Mouse (Mus musculus): ENCODE data around the gene 9330182L06Rik. TPM values are rescaled to one million over a fixed set of nuclear protein-coding genes. Genes with fewer than 3 reads are reported as not detected.
A peak's percentile ranks its signal among the peaks of the same experiment; 100 is the strongest.

Gene 9330182L06Rik
- total RNA-seq, 1 experiment: 1.2 TPM

DNA sequence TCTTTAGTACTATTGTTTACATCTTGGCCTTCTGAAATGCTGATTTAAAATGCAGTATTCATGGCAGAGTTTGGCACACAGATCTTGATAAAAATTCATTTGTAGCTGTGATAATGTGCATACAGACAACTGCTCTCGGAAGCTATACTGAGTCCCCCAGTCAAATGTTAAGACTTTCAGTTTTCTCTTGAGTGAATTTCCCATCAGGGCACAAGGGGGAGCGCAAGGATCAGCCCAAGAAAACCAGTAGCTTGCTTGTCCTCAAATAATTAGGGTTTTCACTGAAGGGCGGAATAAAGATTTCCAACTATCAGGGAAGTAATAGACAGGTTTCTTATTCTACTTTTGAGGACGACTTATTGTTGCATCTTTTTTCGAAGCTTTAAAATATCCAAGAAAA lies 183.7 kb downstream of the 9330182L06Rik start:
- in situ Hi-C loops (cut with MboI; ENCODE audit: low sequenced_read_pairs in 2 of 2, unreplicated experiment in 2 of 2): no loop called here
- no peak overlapping the region for H3K27ac ChIP-seq (ENCODE audit: insufficient read depth, low read depth, low read length, poor library complexity, severe bottlenecking)
- H3K9ac ChIP-seq (ENCODE audit: insufficient read depth, low read depth, low read length, poor library complexity, severe bottlenecking): no peak overlapping the region
- TF ChIP-seq HCFC1 (IDR thresholded peaks at IDR 0.05; ENCODE audit: borderline replicate concordance, insufficient read depth, low read length): no peak
- TF ChIP-seq ZC3H11A (IDR thresholded peaks at IDR 0.05; ENCODE audit: borderline replicate concordance, low read depth, low read length): peak; percentile 53; the same call in 1 of the 2 replicates
- DNase-seq (ENCODE audit: low read depth, low spot score): peak; percentile 13
- H3K4me3 ChIP-seq (ENCODE audit: insufficient read depth in 1 of 2, low read depth in 1 of 2, low read length in 2 of 2, poor library complexity in 1 of 2, severe bottlenecking in 1 of 2): no peak overlapping the region
- H3K9me3 ChIP-seq (ENCODE audit: control insufficient read depth, insufficient read depth, low read depth, low read length): no peaks in the 10 kb centered on the region
- no peaks in the 10 kb centered on the region for H3K36me3 ChIP-seq (ENCODE audit: control insufficient read depth, insufficient read depth, low read length, poor library complexity, severe bottlenecking)
- H3K4me1 ChIP-seq (ENCODE audit: control insufficient read depth in 2 of 2, insufficient read depth in 2 of 2, low read length in 2 of 2, poor library complexity in 1 of 2): no peaks in the 10 kb centered on the region

DNA sequence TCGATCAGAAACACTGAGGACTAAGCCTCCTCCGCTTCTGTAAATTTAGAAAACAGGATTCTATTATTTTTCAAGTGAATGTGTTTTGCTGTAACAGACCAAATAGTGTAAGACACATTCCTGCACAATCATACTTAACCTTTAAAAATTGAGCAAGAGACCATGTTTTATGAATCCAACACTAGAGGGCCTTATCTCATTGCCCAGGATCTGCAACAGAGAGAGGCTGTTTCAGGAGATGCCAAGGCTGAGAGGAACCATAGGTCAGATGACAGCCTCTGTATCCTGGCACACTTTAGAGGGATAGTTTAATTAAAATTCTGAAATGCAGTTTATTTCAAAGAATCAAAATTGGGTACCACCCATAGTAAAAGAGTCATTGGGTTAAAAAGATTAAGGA lies 187.4 kb downstream of the 9330182L06Rik start:
- H3K9me3 ChIP-seq (ENCODE audit: control insufficient read depth, insufficient read depth, low read depth, low read length): no peaks in the 10 kb centered on the region
- in situ Hi-C loops (cut with MboI; ENCODE audit: low sequenced_read_pairs in 2 of 2, unreplicated experiment in 2 of 2): no loop called here

DNA sequence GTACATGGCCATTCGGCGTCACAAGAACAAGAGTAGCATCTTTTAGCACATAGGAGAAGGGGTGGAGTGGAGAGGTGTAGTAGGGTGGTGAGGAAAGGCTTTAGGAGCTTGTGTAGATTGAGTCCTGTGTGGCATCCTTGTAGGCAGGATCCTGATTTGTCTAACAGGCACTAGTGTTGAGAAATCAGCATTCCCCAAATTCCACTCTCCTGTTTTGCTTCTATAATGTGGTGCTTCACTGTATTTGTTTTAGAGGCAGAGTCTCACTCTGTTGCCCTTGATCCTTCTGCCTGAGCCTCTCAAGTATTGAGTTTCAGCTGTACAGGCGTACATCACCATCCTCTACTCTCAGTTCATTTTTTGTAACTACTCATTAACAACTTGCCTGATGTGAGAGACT lies 211.7 kb downstream of the 9330182L06Rik start:
- Histone ChIP-seq H3K9ac (ENCODE audit: insufficient read depth, low read depth, low read length, poor library complexity, severe bottlenecking) (no peak overlapping the region), H3K9me3 (ENCODE audit: control insufficient read depth, insufficient read depth, low read depth, low read length) (no peaks in the 10 kb centered on the region), H3K4me3 (ENCODE audit: insufficient read depth in 1 of 2, low read depth in 1 of 2, low read length in 2 of 2, poor library complexity in 1 of 2, severe bottlenecking in 1 of 2) (no peak overlapping the region), H3K36me3 (ENCODE audit: control insufficient read depth, insufficient read depth, low read length, poor library complexity, severe bottlenecking) (no peaks in the 10 kb centered on the region), H3K4me1 (ENCODE audit: control insufficient read depth in 2 of 2, insufficient read depth in 2 of 2, low read length in 2 of 2, poor library complexity in 1 of 2) (no peaks in the 10 kb centered on the region), H3K27ac (ENCODE audit: insufficient read depth, low read depth, low read length, poor library complexity, severe bottlenecking) (no peak overlapping the region)
- no peak for DNase-seq (ENCODE audit: low read depth, low spot score)
- TF ChIP-seq ZNF384 (IDR thresholded peaks at IDR 0.05; ENCODE audit: low read depth, low read length) (no peak), HCFC1 (IDR thresholded peaks at IDR 0.05; ENCODE audit: borderline replicate concordance, insufficient read depth, low read length) (no peak), MAFK (IDR thresholded peaks at IDR 0.05; ENCODE audit: insufficient read depth, low read depth, low read length) (no peak), CHD2 (IDR thresholded peaks at IDR 0.05; ENCODE audit: low read depth, low read length) (no peak), ZC3H11A (IDR thresholded peaks at IDR 0.05; ENCODE audit: borderline replicate concordance, low read depth, low read length) (no peak)
- in situ Hi-C loops (cut with MboI; ENCODE audit: low sequenced_read_pairs in 2 of 2, unreplicated experiment in 2 of 2): no loop called here

More for the DNA sequence above, 187.4 kb downstream of the 9330182L06Rik start:
- DNase-seq (ENCODE audit: low read depth, low spot score): no peak
- Histone ChIP-seq H3K9ac (ENCODE audit: insufficient read depth, low read depth, low read length, poor library complexity, severe bottlenecking) (no peak overlapping the region), H3K4me1 (ENCODE audit: control insufficient read depth in 2 of 2, insufficient read depth in 2 of 2, low read length in 2 of 2, poor library complexity in 1 of 2) (no peaks in the 10 kb centered on the region), H3K36me3 (ENCODE audit: control insufficient read depth, insufficient read depth, low read length, poor library complexity, severe bottlenecking) (no peaks in the 10 kb centered on the region), H3K4me3 (ENCODE audit: insufficient read depth in 1 of 2, low read depth in 1 of 2, low read length in 2 of 2, poor library complexity in 1 of 2, severe bottlenecking in 1 of 2) (no peak overlapping the region), H3K27ac (ENCODE audit: insufficient read depth, low read depth, low read length, poor library complexity, severe bottlenecking) (no peak overlapping the region)
- TF ChIP-seq MAFK (IDR thresholded peaks at IDR 0.05; ENCODE audit: insufficient read depth, low read depth, low read length): no peak

DNA sequence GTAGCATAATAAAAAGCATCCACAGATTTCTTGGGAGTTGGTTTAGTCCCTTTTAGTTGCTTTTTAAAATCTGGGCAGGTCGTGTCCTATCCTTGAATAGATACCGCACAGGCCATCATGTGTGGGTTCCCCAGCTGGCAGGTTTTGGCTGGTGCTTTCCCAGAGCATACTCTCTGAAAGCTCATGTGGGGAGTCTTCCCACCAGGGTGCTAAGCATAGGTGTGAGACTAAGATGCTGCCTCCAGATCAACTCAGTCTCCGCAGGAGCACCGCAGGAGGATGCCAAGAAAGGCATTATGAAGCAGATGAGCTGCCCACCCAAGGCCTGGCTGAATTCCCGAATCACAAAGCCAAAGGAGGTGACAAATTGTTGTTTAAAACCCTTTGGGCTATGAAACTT lies 229.5 kb downstream of the 9330182L06Rik start:
- Histone ChIP-seq H3K4me3 (ENCODE audit: insufficient read depth in 1 of 2, low read depth in 1 of 2, low read length in 2 of 2, poor library complexity in 1 of 2, severe bottlenecking in 1 of 2) (no peak overlapping the region), H3K36me3 (ENCODE audit: control insufficient read depth, insufficient read depth, low read length, poor library complexity, severe bottlenecking) (no peaks in the 10 kb centered on the region), H3K9ac (ENCODE audit: insufficient read depth, low read depth, low read length, poor library complexity, severe bottlenecking) (no peak overlapping the region), H3K27ac (ENCODE audit: insufficient read depth, low read depth, low read length, poor library complexity, severe bottlenecking) (no peak overlapping the region), H3K9me3 (ENCODE audit: control insufficient read depth, insufficient read depth, low read depth, low read length) (no peaks in the 10 kb centered on the region), H3K4me1 (ENCODE audit: control insufficient read depth in 2 of 2, insufficient read depth in 2 of 2, low read length in 2 of 2, poor library complexity in 1 of 2) (no peaks in the 10 kb centered on the region)
- in situ Hi-C loops (cut with MboI; ENCODE audit: low sequenced_read_pairs in 2 of 2, unreplicated experiment in 2 of 2): no loop called here
- no peak for DNase-seq (ENCODE audit: low read depth, low spot score)
- TF ChIP-seq ZNF384 (IDR thresholded peaks at IDR 0.05; ENCODE audit: low read depth, low read length) (no peak), CHD2 (IDR thresholded peaks at IDR 0.05; ENCODE audit: low read depth, low read length) (no peak), HCFC1 (IDR thresholded peaks at IDR 0.05; ENCODE audit: borderline replicate concordance, insufficient read depth, low read length) (no peak), MAFK (IDR thresholded peaks at IDR 0.05; ENCODE audit: insufficient read depth, low read depth, low read length) (no peak), ZC3H11A (IDR thresholded peaks at IDR 0.05; ENCODE audit: borderline replicate concordance, low read depth, low read length) (no peak)

DNA sequence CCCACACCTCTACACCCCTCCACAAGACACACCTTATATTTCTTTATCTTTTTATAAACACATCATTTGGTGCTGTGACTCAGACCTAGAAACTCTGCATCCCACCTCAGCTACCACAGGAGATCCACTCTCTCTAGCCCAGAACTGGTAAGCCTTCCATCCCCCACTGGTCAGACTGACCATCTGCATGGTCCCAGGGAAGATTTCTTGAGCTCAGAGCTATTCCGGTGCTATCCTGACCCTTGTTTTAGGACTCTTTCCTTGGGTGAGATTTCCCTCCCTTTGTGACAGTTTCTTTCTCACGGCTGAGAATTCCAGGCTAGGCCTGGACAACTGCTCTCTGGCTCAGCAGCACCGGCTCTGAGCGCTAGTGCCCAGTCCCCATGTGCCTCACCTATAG lies 231.3 kb downstream of the 9330182L06Rik start:
- Histone ChIP-seq H3K9me3 (ENCODE audit: control insufficient read depth, insufficient read depth, low read depth, low read length) (no peaks in the 10 kb centered on the region), H3K36me3 (ENCODE audit: control insufficient read depth, insufficient read depth, low read length, poor library complexity, severe bottlenecking) (no peaks in the 10 kb centered on the region), H3K9ac (ENCODE audit: insufficient read depth, low read depth, low read length, poor library complexity, severe bottlenecking) (no peak overlapping the region), H3K4me3 (ENCODE audit: insufficient read depth in 1 of 2, low read depth in 1 of 2, low read length in 2 of 2, poor library complexity in 1 of 2, severe bottlenecking in 1 of 2) (no peak overlapping the region), H3K27ac (ENCODE audit: insufficient read depth, low read depth, low read length, poor library complexity, severe bottlenecking) (no peak overlapping the region), H3K4me1 (ENCODE audit: control insufficient read depth in 2 of 2, insufficient read depth in 2 of 2, low read length in 2 of 2, poor library complexity in 1 of 2) (no peaks in the 10 kb centered on the region)
- DNase-seq (ENCODE audit: low read depth, low spot score): no peak
- in situ Hi-C loops (cut with MboI; ENCODE audit: low sequenced_read_pairs in 2 of 2, unreplicated experiment in 2 of 2): no loop called here
- no peak for TF ChIP-seq HCFC1 (IDR thresholded peaks at IDR 0.05; ENCODE audit: borderline replicate concordance, insufficient read depth, low read length)
- TF ChIP-seq CHD2 (IDR thresholded peaks at IDR 0.05; ENCODE audit: low read depth, low read length): no peak
- no peak for TF ChIP-seq MAFK (IDR thresholded peaks at IDR 0.05; ENCODE audit: insufficient read depth, low read depth, low read length)
- no peak for TF ChIP-seq ZC3H11A (IDR thresholded peaks at IDR 0.05; ENCODE audit: borderline replicate concordance, low read depth, low read length)
- no peak for TF ChIP-seq ZNF384 (IDR thresholded peaks at IDR 0.05; ENCODE audit: low read depth, low read length)
